Mouse (Mus musculus) neural tube, embryonic 11.5 days (tissue): ENCODE data around the gene Prdm4. TPM values are rescaled to one million over a fixed set of nuclear protein-coding genes. Genes with fewer than 3 reads are reported as not detected.

Experiments
- ATAC-seq: fragments of 200-750 bp; cut with Nextera tagmentation; 2 replicates; pipeline ENCODE4 v1.8.0; 2017; ENCODE audit warnings: moderate number of reproducible peaks, mild to moderate bottlenecking, moderate TSS enrichment, moderate library complexity; ENCODE audit not compliant: insufficient read depth, low FRiP score, low TSS enrichment
- DNase-seq: peaks from one replicate; pipeline ENCODE4 v3.0.0-alpha.2; 2015; ENCODE audit warnings: low spot score
- H3K27ac ChIP-seq: fragments of 300-500 bp; sonication (generic); 2 replicates; pipeline ENCODE4 v1.5.1; 2014; ENCODE audit warnings: low read depth, mild to moderate bottlenecking, low read length
- H3K27me3 ChIP-seq: fragments of 300-500 bp; sonication (generic); 2 replicates; pipeline ENCODE4 v1.6.1; 2014; ENCODE audit warnings: mild to moderate bottlenecking, low read length, mixed read lengths; ENCODE audit not compliant: control insufficient read depth, insufficient read depth
- H3K36me3 ChIP-seq: fragments of 300-500 bp; sonication (generic); 2 replicates; pipeline ENCODE4 v1.6.1; 2014; ENCODE audit warnings: mild to moderate bottlenecking, low read length, moderate library complexity, mixed read lengths; ENCODE audit not compliant: control insufficient read depth, insufficient read depth
- H3K4me1 ChIP-seq: fragments of 300-500 bp; sonication (generic); 2 replicates; pipeline ENCODE4 v1.6.1; 2014; ENCODE audit warnings: low read length, mixed read lengths; ENCODE audit not compliant: control insufficient read depth, insufficient read depth
- H3K4me2 ChIP-seq: fragments of 300-500 bp; sonication (generic); 2 replicates; pipeline ENCODE4 v1.6.1; 2014; ENCODE audit warnings: low read depth, mild to moderate bottlenecking, moderate library complexity
- H3K4me3 ChIP-seq: fragments of 300-500 bp; sonication (generic); 2 replicates; pipeline ENCODE4 v1.5.1; 2014; ENCODE audit warnings: low read depth, low read length
- H3K9ac ChIP-seq: fragments of 300-500 bp; sonication (generic); 2 replicates; pipeline ENCODE4 v1.6.1; 2014; ENCODE audit warnings: mild to moderate bottlenecking, low read length
- H3K9me3 ChIP-seq: fragments of 300-500 bp; sonication (generic); 2 replicates; pipeline ENCODE4 v1.6.1; 2016; ENCODE audit warnings: low read length; ENCODE audit not compliant: control insufficient read depth
- WGBS: fragments of 180-500 bp; shearing (Covaris S2); extraction: QIAGEN DNeasy Blood & Tissue Kit; methylation state at CpG from one replicate; pipeline ENCODE4 v1.1.7; 2014; 5-methylcytosine and 5-hydroxymethylcytosine counted together
- polyA plus RNA-seq: library from polyadenylated mRNA; unstranded; fragments of >200 nt; fragmentation: Nextera tagmentation; extraction: Ambion mirVana; gene quantifications from 2 replicates; pipeline ENCODE4 v1.2.1, GENCODE M21; 2014

Prdm4 gene
- polyA plus RNA-seq, 1 experiment from 2014 or later, result 45.1 TPM

- 91% methylated on average over 8 of the region's 8 CpGs for WGBS
- peaks cover 11% of the 10 kb centered on the region for H3K36me3 ChIP-seq
- no peaks in the 10 kb centered on the region for H3K4me1 ChIP-seq
Measured at GRCm38 (mm10) chr10:85879886-85880486, 37.0 kb downstream of the Prdm4 start.

GRCm38 (mm10) chr10:85875812-85876211 lies 41.1 kb downstream of the Prdm4 start:
- H3K9me3 ChIP-seq, result no peaks in the 10 kb centered on the region
- peaks cover 11% of the 10 kb centered on the region for H3K36me3 ChIP-seq
- no peak overlapping the region for H3K4me2 ChIP-seq

More at GRCm38 (mm10) chr10:85879886-85880486, 37.0 kb downstream of the Prdm4 start:
- no peak overlapping the region for H3K4me3 ChIP-seq
- no peak for ATAC-seq
- H3K9me3 ChIP-seq, result no peaks in the 10 kb centered on the region
- no peak overlapping the region for H3K4me2 ChIP-seq
- H3K27ac ChIP-seq, result no peak overlapping the region
- H3K9ac ChIP-seq, result no peak overlapping the region
- H3K27me3 ChIP-seq, result no peaks in the 10 kb centered on the region
- no peak for DNase-seq

GRCm38 (mm10) chr10:85873861-85874544 lies 42.9 kb downstream of the Prdm4 start:
- no peak overlapping the region for H3K9ac ChIP-seq
- H3K4me3 ChIP-seq, result no peak overlapping the region
- DNase-seq (no peak), ATAC-seq (no peak)
- no peaks in the 10 kb centered on the region for H3K27me3 ChIP-seq
- H3K27ac ChIP-seq, result no peak overlapping the region
- no peaks in the 10 kb centered on the region for H3K9me3 ChIP-seq
- WGBS, result 91% methylated on average over 13 of the region's 13 CpGs
- peaks cover 11% of the 10 kb centered on the region for H3K36me3 ChIP-seq
- peaks cover 4% of the 10 kb centered on the region; the same call in 1 of the 2 replicates for H3K4me1 ChIP-seq
- H3K4me2 ChIP-seq, result no peak overlapping the region

More at GRCm38 (mm10) chr10:85875812-85876211, 41.1 kb downstream of the Prdm4 start:
- DNase-seq, result no peak
- no peaks in the 10 kb centered on the region for H3K27me3 ChIP-seq
- H3K4me1 ChIP-seq, result peaks cover 4% of the 10 kb centered on the region; the same call in 1 of the 2 replicates
- no peak overlapping the region for H3K4me3 ChIP-seq
- no peak overlapping the region for H3K27ac ChIP-seq
- H3K9ac ChIP-seq, result no peak overlapping the region
- ATAC-seq, result no peak
- 91% methylated on average over 5 of the region's 5 CpGs for WGBS

GRCm38 (mm10) chr10:85872479-85872773 lies 44.5 kb downstream of the Prdm4 start:
- Histone ChIP-seq H3K36me3 (peaks cover 11% of the 10 kb centered on the region), H3K4me2 (peak overlapping the region; percentile 83), H3K9me3 (no peaks in the 10 kb centered on the region), H3K9ac (peak overlapping the region; percentile 70), H3K4me1 (peaks cover 4% of the 10 kb centered on the region; the same call in 1 of the 2 replicates), H3K4me3 (peak overlapping the region; percentile 90), H3K27me3 (no peaks in the 10 kb centered on the region), H3K27ac (no peak overlapping the region)
- WGBS, result 7% methylated on average over 5 of the region's 5 CpGs
- no peak for DNase-seq
- 0 out of 2 replicates have a peak, but pooled peaks have one; percentile 36 for ATAC-seq

- H3K9me3 ChIP-seq, result no peaks in the 10 kb centered on the region
- under 1% methylated on average over 55 of the region's 55 CpGs for WGBS
- DNase-seq (peak; percentile 94), ATAC-seq (peak; percentile 90)
- peak overlapping the region; percentile 83 for H3K4me2 ChIP-seq
- peak overlapping the region; percentile 70 for H3K9ac ChIP-seq
- H3K4me3 ChIP-seq, result peak overlapping the region; percentile 90
- H3K36me3 ChIP-seq, result peaks cover 11% of the 10 kb centered on the region
- peaks cover 4% of the 10 kb centered on the region; the same call in 1 of the 2 replicates for H3K4me1 ChIP-seq
- no peak overlapping the region for H3K27ac ChIP-seq
- no peaks in the 10 kb centered on the region for H3K27me3 ChIP-seq
Measured at GRCm38 (mm10) chr10:85871698-85872478, 45.1 kb downstream of the Prdm4 start.

GRCm38 (mm10) chr10:85846105-85846862 lies 70.7 kb downstream of the Prdm4 start:
- Histone ChIP-seq H3K27ac (no peak overlapping the region), H3K4me1 (no peaks in the 10 kb centered on the region), H3K9me3 (no peaks in the 10 kb centered on the region), H3K9ac (no peak overlapping the region), H3K4me3 (no peak overlapping the region), H3K27me3 (no peaks in the 10 kb centered on the region), H3K36me3 (no peaks in the 10 kb centered on the region), H3K4me2 (no peak overlapping the region)
- WGBS, result 76% methylated on average over 4 of the region's 4 CpGs
- ATAC-seq (no peak), DNase-seq (no peak)

Other genes with a start within 250 kb of the Prdm4 start
- 92.1 and 98.8 TPM in 2 replicates for gene Pwp1, start 87.6 kb downstream of the Prdm4 start, polyA plus RNA-seq
- gene Ascl4, start 10.5 kb upstream of the Prdm4 start, polyA plus RNA-seq, result 0.23 and 0.97 TPM in 2 replicates
- 194 TPM in 2 replicates for gene Rtcb, start 40.7 kb upstream of the Prdm4 start, polyA plus RNA-seq
- 0.14 TPM in 1 of 2 replicates, not detected in the other for gene Bpifc, start 94.8 kb upstream of the Prdm4 start, polyA plus RNA-seq
- gene Fbxo7, start 104.8 kb upstream of the Prdm4 start, polyA plus RNA-seq, result 22.9 and 24.0 TPM in 2 replicates